Mouse (Mus musculus) splenic B cell, adult 2 months (primary cell): Measurements from ENCODE around the gene Dlec1.

Experiments
- DNase-seq: peaks from one replicate; pipeline ENCODE4 v3.0.0-alpha.2; 2011; ENCODE audit warnings: low read depth, low spot score
- H3K27me3 ChIP-seq: 2 replicates; pipeline ENCODE4 v1.6.1; 2012; ENCODE audit warnings: mild to moderate bottlenecking, low read length, moderate library complexity, mixed read lengths; ENCODE audit not compliant: control insufficient read depth, poor library complexity, insufficient read depth, severe bottlenecking
- H3K36me3 ChIP-seq: 2 replicates; pipeline ENCODE4 v1.6.1; 2012; ENCODE audit warnings: mild to moderate bottlenecking, low read length, moderate library complexity, mixed read lengths; ENCODE audit not compliant: control insufficient read depth, poor library complexity, insufficient read depth, severe bottlenecking

The Dlec1 gene

GRCm38 (mm10) chr9:119082039-119082438, 20.2 kb upstream of the Dlec1 start:
- H3K27me3 ChIP-seq: no peaks in the 10 kb centered on the region
- no peak for DNase-seq
- no peaks in the 10 kb centered on the region for H3K36me3 ChIP-seq

GRCm38 (mm10) chr9:119082656-119083430, 19.4 kb upstream of the Dlec1 start:
- H3K27me3 ChIP-seq: no peaks in the 10 kb centered on the region
- DNase-seq: no peak

GRCm38 (mm10) chr9:119083966-119084365, 18.3 kb upstream of the Dlec1 start:
- DNase-seq: no peak
- no peaks in the 10 kb centered on the region for H3K36me3 ChIP-seq
- H3K27me3 ChIP-seq: no peaks in the 10 kb centered on the region

More at GRCm38 (mm10) chr9:119082656-119083430, 19.4 kb upstream of the Dlec1 start:
- no peaks in the 10 kb centered on the region for H3K36me3 ChIP-seq

GRCm38 (mm10) chr9:119086451-119086850, 15.8 kb upstream of the Dlec1 start:
- DNase-seq: no peak
- no peaks in the 10 kb centered on the region for H3K36me3 ChIP-seq
- no peaks in the 10 kb centered on the region for H3K27me3 ChIP-seq

- Histone ChIP-seq H3K36me3 (no peaks in the 10 kb centered on the region), H3K27me3 (no peaks in the 10 kb centered on the region)
- DNase-seq: no peak
Observed at GRCm38 (mm10) chr9:119087309-119087708, 15.0 kb upstream of the Dlec1 start.

- peak; percentile 64 for DNase-seq
- H3K27me3 ChIP-seq: no peaks in the 10 kb centered on the region
- no peaks in the 10 kb centered on the region for H3K36me3 ChIP-seq
Observed at GRCm38 (mm10) chr9:119088148-119088801, 14.0 kb upstream of the Dlec1 start.

- H3K36me3 ChIP-seq: no peaks in the 10 kb centered on the region
- no peak for DNase-seq
- H3K27me3 ChIP-seq: no peaks in the 10 kb centered on the region
Observed at GRCm38 (mm10) chr9:119089437-119089836, 12.8 kb upstream of the Dlec1 start.

- H3K27me3 ChIP-seq: no peaks in the 10 kb centered on the region
- no peaks in the 10 kb centered on the region for H3K36me3 ChIP-seq
- DNase-seq: no peak
Observed at GRCm38 (mm10) chr9:119090462-119090861, 11.8 kb upstream of the Dlec1 start.

- no peaks in the 10 kb centered on the region for H3K36me3 ChIP-seq
- DNase-seq: no peak
Observed at GRCm38 (mm10) chr9:119091581-119092310, 10.5 kb upstream of the Dlec1 start.

GRCm38 (mm10) chr9:119092473-119093418, 9.5 kb upstream of the Dlec1 start:
- no peaks in the 10 kb centered on the region for H3K27me3 ChIP-seq
- no peak for DNase-seq
- no peaks in the 10 kb centered on the region for H3K36me3 ChIP-seq

More at GRCm38 (mm10) chr9:119091581-119092310, 10.5 kb upstream of the Dlec1 start:
- no peaks in the 10 kb centered on the region for H3K27me3 ChIP-seq

GRCm38 (mm10) chr9:119093419-119094295, 8.6 kb upstream of the Dlec1 start, which contains the start of gene Plcd1:
Gene Plcd1, minus strand, starts transcription at chr9:119093502.
- no peak for DNase-seq
- Histone ChIP-seq H3K27me3 (no peaks in the 10 kb centered on the region), H3K36me3 (no peaks in the 10 kb centered on the region)

GRCm38 (mm10) chr9:119094462-119095109, 7.7 kb upstream of the Dlec1 start:
- DNase-seq: no peak
- Histone ChIP-seq H3K27me3 (no peaks in the 10 kb centered on the region), H3K36me3 (no peaks in the 10 kb centered on the region)
